Mouse (Mus musculus) monocyte, adult 5-6 weeks (primary cell): ENCODE results near the gene Crtap. TPM values are rescaled to one million over a fixed set of nuclear protein-coding genes. Genes with fewer than 3 reads are reported as not detected.
"Not testable (repeated sequence)": the region's sequence is repeated elsewhere in the genome, so short reads cannot be mapped to it uniquely, and the experiment has no call there.

Source experiments
- ATAC-seq: fragments of 153-309, 156-312 bp; replicated peaks from 2 replicates; pipeline ENCODE4 v1.8.0; 2017; ENCODE audit warnings: mild to moderate bottlenecking; ENCODE audit not compliant: low TSS enrichment, insufficient number of reproducible peaks, severe bottlenecking, poor library complexity, low FRiP score
- total RNA-seq: library from RNA; stranded (forward); fragments of 200-1000, 200-491, 200-594 nt; gene quantifications from 3 replicates; pipeline ENCODE4 v1.2.3, GENCODE M21; 2017

Crtap gene
- total RNA-seq, 1 experiment from 2014 or later: 4.4 TPM

DNA sequence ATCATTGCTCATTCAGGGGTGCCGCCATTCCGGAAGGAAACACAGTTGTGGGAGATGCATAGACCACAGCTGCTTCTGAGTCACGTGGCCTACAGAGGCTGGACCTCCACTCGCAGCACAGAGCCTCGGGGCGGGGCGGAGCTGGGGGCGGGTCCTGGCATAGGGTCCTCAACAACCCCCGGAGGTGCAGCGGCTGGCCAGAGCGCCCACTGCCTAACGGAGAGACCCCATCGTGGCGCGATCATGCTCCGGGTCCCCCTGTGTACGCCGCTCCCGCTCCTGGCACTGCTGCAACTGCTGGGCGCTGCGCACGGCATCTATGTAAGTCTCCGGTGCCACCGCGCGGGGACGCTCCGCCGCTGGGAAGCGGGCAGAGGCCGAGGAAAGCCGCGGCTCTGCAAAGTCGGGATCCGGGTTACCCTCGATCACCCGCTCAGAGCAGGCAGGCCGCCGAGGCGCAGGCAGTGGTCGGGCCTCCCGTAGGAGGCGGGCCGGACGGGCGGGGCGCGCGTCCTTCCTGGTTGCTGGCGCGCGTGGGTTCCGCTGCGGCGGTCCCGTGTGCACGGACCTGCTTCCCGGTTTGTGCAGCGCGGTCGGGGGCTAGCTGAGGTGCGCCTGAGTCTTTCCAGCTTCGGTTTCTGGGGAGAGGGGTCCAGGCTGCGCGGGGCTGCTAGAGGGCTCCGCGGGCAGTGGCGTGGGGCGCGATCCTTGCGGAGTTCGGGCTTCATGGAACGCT, 10.6 kb upstream of the Crtap start, which contains the start of the genes Glb1 and Tmppe:
Gene Glb1, plus strand, starts transcription at position 128 of the 736 bp plus-strand sequence.
Gene Tmppe, plus strand, starts transcription at position 157 of the 736 bp plus-strand sequence.
- ATAC-seq: peak; percentile 90

DNA sequence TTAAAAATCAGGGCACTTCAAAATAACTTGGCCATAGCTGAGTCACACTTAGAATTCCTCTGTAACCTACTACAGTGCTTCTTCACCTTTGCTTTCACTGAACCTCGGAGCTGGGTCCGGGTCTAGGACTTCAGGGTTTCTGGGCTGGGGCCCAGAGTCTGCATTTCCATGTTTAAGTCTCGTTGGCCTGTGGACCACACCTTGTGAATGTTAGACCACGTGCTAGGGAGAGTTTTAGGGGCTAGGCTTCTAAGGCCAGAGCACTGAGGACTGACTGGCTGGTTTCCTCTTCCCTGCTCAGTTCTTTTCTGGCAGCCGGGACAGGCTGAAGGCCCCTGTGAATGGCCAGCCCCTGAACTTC, 10.1 kb upstream of the Crtap start:
- no peak for ATAC-seq

DNA sequence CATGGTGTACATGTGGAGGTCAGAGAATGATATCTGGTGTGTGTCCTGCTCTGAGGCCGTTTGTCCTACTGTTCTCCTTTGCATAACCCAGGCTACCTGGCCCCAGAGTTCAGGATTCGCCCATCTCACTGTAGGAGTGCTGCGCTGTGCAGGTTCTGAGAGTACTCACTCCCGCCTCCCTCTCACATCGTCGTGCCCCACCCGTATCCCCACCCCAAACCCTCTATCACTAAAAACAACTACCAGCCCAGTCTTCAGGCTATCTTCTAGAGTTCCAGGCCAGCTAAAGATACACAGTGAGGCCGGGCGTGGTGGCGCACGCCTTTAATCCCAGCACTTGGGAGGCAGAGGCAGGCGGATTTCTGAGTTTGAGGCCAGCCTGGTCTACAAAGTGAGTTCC, 9.2 kb upstream of the Crtap start:
- no peak for ATAC-seq

DNA sequence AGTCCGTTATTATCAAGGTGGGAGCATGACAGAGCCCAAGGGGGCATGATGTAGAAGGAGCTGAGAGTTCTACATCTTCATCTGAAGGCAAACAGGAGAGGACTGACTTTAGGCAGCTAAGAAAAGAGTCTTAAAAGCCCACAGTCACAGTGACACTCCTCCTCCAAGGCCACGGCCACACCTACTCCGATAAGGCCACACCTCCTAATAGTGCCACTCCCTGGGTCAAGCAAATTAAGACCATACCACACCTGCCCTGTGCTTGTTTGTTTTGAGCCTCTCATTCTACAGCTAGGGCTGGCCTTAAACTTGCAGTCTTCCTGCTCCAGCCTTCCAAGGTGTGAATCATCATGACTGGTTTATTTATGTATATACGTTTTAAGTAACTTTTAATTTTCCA, 4.8 kb upstream of the Crtap start:
- no peak for ATAC-seq

DNA sequence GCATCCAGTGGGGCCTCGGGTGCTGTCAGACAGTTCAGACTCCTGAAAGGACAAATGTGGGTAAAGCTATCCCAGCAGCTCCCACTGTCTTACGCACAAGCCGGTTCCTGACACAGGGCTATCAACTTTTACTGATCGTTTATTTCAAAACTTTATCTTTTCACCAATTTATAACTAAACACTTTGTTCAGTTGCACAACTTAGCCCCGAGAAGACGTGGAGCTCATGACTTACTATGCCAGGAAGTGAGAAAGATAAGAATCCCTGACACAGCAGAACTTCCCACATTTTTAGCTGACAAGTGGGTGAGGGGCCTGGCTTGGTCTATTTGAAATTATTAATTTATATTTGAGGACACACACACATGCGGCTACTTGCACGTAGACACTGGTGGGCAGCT, 4.2 kb upstream of the Crtap start:
- ATAC-seq: no peak

DNA sequence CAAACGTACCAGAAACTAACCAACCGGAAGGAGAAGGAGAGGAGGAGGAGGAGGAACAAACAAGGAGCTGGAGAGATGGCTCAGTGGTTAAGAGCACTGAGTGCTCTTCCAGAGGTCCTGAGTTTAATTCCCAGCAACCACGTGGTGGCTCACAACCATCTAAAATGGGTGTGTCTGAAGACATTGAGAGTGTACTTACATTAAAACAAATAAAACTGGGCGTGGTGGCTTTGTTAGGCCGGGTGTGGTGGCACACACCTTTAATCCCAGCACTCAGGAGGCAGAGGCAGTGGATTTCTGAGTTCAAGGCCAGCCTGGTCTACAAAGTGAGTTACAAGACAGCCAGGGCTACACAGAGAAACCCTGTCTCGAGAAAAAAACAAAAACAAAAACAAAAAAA, 3.7 kb upstream of the Crtap start:
- not testable (repeated sequence) for ATAC-seq

DNA sequence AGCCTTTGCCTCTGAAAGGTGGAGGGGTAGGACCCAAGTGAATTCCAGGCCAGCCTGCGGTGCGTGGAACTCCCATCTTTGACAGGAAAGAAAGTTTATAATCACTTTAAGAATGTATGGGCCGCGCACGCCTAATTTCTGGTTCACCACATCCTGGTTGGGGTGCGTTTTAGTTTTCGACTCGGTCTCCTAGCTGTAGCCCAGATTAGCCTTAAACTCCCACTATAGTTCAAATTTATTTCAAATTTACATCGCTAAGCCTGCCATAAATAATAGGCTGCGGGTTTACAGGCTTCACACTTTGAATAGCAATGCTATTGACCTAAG, 237 bp upstream of the Crtap start:
- ATAC-seq: no peak

DNA sequence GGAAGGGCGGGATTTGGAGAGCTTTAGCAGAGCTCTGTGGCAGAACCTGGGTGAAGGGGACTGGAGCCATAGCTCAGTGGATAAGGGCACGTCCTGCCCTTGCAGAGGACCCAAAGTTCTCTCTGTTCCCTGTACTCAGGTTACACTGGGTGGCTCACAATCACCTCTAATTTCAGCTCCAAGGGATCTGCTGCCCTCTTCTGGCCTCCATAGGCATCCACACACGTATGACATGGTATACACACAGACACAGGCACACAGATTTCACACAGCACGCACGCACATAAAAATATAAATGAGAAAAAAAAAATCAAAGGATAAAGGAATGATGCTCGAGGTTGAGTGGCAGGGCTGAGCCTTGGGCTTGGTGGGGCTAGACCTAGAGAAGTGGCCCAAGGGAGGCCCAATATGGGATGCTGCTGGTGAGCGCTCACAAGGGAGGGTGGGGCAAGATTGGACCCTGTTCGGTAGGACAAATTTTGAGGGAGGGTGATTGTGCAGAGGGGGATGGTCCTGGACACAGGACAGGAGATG, 1.0 kb downstream of the Crtap start:
- peak; percentile 44; the same call in 1 of the 2 replicates for ATAC-seq

DNA sequence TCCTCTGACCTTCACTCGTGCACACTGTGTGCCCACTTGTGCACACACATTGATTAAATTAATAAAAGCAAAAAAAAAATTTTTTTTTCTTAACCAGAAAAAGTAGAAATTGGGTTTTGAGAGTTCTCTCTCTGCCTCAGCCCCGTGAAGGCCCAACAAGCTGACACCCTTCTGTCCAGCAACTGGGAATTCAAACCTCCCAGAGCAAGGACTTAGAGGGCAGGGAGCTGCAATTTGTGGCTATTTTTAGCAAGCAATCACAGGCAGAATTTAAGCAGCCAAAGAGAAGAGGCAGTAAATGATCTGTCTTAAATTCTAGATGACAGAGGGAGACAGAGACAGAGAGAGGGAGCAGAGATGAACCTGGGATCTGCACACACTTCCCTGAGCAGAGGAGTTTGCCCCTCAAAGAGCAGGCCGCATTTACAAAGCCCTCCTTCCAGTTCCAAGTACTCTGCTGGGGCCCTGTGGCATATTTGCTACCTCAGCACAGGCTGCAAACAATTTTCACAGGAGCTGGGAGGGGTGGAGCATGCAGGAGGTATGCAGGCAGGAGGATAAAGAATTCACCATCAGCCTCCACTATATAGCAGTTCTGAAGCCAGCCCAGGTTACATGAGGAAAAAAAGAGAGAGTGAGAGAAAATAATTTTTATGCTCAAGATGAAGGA, 1.6 kb downstream of the Crtap start:
- ATAC-seq: no peak

DNA sequence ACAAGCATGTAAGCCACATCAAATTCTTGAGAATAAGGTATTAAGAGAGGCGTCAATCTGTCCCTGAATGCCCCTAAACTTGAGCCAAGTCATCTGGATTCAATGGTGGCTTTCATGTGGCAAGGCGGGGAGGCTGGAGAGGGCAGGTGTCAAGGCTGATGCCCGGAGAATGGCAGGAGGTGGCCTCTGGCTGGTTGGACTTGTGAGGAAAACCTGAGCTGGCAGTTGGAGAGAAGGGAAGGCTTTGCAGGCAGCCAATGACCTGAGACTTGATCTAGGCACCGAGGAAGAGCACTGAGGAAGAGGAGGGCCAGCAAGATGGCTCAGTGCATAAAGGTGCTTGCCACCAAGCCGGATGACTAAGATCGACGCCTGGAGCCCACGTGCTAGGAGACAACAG, 2.2 kb downstream of the Crtap start:
- ATAC-seq: no peak

DNA sequence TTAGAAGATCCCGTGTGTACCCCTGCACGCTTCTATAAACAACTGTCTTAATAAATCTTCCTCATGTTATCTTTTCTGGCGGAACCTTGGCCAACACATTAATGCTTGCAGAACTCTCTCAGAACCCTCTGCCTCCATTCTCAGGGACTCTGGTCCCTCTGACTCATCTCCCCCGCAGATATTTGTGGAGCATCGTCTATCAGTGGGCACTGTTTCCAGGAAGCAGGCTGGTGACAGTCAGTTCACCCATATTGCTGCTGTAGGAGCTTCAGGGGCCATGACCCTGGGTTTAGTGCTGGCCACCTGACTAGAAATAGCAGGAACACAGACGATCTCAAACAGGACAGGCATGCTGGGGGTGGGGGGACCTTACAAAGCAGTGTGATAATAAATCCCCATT, 3.4 kb downstream of the Crtap start:
- no peak for ATAC-seq

DNA sequence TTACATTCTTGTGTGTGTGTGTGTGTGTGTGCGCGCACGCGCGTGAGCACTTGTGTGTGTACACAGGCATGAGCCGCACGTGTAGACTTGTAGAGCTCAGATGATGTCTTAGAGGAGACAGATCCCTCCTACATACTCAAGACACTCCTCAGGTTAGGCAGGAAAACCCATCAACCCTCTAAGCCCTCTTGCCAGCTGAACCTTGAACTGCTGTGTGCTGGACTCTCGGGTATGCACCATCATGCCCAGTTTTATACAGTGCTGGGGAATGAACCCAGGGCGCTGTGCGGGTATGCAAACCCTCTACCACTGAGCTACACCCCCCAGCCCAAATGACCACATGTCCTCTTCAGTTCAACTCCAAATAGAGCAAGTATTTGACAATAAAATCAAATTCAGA, 5.3 kb downstream of the Crtap start:
- no peak for ATAC-seq

DNA sequence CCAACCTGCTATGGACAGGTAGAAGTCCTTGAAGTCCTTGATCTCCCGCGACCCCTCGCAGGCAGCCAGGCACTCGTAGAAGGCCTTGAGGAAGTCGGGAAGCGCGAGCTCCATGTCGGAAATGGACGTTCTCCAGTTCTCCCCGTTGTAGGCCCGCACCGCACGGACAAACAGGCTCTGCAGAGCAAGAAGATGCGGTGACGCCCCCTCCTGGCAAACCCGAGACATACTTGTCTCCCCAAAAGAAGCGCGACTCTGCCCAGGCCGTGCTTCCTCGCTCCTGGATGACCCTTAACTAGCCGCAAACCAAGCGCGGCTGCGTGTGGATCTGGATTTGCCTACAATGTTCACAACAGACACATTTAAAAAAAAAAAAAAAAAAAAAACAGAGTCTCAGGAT, 5.8 kb downstream of the Crtap start:
- no peak for ATAC-seq

DNA sequence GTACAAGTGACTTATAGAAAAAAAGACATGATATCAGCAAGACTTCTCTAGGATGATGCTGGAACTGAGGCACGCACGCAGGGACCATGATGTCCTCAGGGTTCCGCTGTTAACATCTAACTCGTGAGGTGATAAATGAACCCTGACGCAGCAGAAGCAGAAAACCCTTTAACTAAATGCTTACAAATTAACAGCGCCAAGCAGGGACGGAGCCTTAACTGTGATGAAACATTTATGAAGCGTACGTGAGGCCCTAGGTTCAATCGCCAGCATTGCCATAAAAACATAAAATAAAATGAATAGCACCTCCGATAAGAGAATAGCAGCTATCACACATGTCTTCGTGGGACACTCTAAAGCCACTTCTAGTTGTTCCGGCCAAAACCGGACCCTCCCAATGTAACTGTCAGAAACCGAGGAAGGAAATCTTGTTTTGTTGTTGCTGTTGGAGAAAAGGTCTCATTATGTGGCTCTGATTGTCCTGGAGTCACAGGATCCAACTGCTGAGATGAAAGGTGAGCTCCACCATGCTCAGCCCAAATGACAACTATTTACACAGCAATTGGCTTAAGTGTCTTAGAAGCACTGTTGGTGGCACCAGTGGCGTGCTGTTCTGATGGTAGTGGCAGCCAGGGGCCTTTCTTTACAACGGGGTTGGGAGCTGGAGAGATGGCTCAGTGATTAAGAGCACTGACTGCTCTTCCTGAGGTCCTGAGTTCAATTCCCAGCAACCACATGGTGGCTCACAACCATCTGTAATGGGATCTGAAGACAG, 7.4 kb downstream of the Crtap start:
- ATAC-seq: no peak

DNA sequence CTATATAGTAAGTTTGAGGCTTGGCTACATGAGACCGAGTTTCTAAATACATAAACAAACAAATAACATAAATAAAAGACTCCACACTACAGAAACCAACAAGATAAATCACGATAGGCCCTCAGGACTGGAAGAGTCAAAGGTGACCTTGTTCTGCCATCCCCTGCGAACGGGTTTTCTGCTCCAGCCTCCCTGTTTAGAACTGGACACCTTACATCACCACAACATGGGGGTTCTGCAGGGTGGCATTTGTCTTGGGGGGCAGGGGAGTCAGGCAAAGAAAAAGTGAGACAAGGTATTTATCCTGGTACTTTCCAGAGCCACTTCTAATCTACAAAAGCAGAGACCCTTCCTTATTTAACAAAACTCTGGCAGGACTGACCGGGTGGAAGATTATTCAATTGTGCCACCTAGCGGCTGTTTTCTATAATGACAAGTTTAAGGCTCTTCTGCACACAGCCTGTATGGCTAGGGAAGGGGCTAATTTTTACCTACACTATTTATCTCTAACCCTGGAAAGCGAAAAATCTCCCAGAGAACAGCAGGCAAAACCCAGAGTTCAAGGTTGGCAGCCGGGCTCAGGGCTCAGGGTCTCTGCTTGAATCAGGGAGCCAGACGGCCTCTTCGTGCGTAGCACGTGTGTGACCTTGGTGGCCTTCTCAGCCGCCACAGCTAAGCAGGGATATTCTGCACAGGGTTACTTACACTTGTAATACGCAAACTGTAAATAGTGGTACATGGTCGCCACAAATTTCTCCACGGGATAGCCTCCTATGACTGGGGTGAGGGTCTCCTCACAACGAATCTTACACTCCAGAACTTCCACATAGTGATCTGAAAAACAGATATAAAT, 9.4 kb downstream of the Crtap start:
- ATAC-seq: no peak; the same call in 1 of the 2 replicates

DNA sequence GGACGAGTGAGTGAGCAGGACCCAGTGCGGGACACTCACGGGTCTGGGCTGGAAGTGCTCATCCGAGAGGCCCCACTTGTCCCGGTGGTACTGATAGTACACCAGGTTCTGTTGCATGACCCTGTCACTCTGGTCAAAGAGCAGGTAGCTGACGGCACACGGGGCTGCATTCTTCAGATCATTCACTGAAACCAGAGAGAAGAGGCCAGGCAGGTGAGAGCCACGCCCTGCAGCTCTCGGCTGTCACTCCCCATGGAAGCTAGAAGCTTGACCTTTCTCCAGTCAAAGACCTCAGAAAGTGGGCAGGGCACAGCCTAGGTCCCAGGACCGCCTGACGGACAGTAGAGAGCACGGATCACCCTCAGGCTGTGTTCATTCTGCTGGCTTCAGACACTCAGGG, 10.6 kb downstream of the Crtap start:
- no peak; the same call in 1 of the 2 replicates for ATAC-seq

DNA sequence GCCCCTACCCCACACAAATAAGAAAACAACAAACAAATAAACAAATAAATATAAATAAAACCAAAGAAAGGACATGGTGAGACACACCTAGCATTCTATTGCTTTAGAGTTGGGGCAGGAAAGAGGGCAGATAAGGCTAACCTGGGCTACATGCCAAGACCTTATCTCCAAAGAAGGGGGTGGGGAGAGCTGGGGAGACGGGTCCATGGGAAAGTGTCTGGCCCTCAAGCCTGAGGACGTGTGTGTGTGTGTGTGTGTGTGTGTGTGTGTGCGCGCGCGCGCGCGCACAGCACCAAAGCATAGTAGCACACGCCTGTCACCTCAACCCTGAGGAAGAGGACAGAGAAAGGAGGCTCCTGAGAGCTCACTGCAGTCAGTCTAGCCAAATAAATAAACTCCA, 13.3 kb downstream of the Crtap start:
- no peak for ATAC-seq

DNA sequence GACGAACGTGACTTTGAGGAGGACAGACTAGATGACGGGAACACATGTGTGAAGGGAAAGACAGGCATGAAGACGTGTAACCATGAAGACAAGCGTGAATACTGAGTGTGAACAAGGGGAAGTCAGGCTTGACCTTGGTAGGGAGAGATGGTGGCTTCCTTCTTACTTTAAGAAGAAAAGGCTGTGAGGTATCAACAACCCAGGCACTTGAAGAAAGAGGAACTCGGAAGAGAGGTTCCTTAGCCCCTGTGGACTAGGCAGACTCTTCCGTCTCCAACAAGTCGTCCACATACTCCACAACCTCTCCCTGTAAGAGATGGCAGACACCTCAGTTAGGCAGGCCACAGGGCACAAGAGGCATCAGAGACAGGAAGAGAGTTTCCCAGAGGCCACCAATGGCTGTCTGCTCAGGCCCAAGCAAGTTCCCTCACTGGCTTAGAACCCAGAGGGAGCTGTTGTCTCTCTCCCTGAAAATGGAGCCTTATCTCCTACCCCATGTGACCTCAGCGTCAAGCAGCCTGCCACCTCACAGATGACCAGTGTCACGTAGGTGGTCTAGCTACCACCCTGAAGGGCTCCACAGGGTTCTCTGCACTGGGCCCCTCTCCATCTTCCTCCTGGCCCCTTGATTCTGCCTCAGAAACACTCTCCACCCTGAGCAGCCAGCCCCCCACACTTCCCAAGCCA, 15.1 kb downstream of the Crtap start:
- ATAC-seq: no peak
